Mouse (Mus musculus) activated CD4-positive, CD25-positive, alpha-beta regulatory T cell, adult 4 months (primary cell): ENCODE data around the gene Eml3. TPM values are rescaled to one million over a fixed set of nuclear protein-coding genes. Genes with fewer than 3 reads are reported as not detected.

Experiments used
- ATAC-seq: one replicate; pipeline ENCODE4 v1.8.0; 2017
- polyA plus RNA-seq, 2 experiments: library from polyadenylated mRNA; unstranded; fragments of 100-300 nt; shearing (Covaris generic); gene quantifications; one replicate each; pipeline ENCODE4 v1.2.1; 2017

Eml3 gene
- polyA plus RNA-seq, 2 experiments from 2014 or later = 20.4 to 25.1 TPM

DNA sequence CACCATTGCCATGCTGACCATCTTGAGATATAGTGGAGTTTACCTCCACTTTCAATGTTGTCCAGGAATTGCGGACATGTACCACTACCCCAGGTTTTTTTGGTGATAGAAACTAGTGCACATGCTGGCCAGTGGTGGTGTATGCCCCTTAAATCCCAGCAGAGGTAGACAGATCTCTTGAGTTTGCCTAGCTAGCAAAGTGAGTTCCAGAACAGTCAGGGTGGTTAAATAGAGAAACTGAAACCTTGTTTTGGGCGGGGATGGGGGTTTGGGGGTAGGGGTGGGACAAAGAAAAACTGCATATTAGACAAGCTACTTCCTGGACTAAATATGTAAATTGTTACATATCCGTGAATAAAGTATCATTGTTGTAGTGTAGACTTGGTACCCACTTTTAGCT is 10.4 kb upstream of the Eml3 start:
- ATAC-seq = peak; percentile 31

- ATAC-seq = no peak
These were observed 9.7 kb upstream of the Eml3 start for GRCm38 (mm10) chr19:8919684-8920072.

- ATAC-seq = peak; percentile 61
These were observed 9.1 kb upstream of the Eml3 start, which contains the start of gene B3gat3 for GRCm38 (mm10) chr19:8920073-8920736. TSS of gene B3gat3 (plus strand) at chr19:8920374.

DNA sequence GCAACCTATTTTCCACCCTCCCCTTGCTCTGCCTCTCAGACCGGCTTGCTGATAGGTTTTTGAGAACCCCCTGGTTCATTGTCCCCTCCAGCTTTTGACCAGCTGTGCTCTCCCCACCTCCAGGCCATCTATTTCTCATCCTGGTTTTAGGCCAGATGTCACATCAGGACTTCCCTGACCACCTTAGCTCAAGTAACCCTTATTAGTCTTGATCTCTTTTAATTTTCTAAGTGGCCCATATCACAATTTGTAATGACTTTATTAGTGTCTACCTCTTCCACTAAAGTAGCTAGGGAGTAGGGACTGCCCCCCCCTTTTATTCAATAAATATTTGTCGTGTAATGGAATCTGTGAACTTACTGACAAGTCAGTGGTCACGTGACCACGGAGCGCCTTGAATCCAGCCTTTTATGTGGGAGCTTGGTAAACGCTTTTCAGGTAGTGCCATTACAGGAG is 8.5 kb upstream of the Eml3 start:
- peak; percentile 19 for ATAC-seq

DNA sequence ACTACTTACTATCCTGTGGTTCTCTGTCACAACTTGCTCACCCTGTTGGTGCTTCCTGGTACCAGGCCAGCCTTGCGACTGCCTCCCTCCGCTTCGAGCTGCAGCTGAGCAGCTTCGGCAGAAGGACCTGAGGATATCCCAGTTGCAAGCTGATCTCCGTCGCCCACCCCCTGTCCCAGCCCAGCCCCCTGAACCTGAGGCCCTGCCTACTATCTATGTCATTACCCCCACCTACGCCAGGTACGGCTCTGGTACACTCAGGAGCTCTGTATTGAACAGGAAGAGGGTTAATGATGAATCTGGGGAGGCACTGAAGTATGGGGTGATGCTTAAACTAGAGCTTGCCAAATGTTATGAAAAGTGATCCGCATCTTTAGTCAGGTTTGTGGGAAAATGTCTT is 7.6 kb upstream of the Eml3 start:
- no peak for ATAC-seq

GRCm38 (mm10) chr19:8926766-8927165 is 2.6 kb upstream of the Eml3 start:
- ATAC-seq = peak; percentile 30

DNA sequence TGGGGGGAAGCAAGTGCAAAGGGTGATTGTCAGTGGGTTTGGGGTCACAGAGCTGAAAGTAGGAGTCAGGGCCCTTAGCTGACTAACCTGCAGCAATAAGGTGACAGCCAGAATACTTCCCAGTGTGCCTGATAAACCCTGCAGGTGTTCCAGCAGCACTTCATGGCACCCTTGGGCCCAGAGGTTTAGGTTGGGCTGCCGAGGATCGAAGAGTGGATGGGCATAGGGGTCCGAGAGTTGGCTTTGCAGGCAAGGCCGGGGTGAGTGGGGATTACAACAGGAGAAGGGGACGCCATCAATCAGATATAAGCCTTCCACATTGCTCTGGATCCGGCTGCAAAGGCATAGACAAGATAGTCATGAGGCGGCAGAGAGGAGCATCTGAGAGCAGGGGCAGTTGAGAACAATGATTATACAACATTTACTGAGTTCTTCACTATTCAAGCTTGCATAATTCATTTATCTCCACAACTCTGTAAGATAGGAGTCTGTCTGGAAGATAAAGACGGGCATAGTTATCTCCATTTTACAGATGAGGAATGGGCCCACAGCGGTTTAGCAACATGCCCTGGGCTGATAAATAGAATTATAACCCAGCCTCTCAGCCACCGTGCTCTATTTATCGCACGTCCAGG is 1.3 kb upstream of the Eml3 start:
- ATAC-seq = no peak

GRCm38 (mm10) chr19:8928689-8929223 is 596 bp upstream of the Eml3 start:
- ATAC-seq = no peak

GRCm38 (mm10) chr19:8930117-8930516 is 765 bp downstream of the Eml3 start:
- ATAC-seq = no peak

- no peak for ATAC-seq
These were observed 1.4 kb downstream of the Eml3 start for GRCm38 (mm10) chr19:8930771-8931170.

- no peak for ATAC-seq
These were observed 7.4 kb downstream of the Eml3 start for GRCm38 (mm10) chr19:8936736-8937135.

DNA sequence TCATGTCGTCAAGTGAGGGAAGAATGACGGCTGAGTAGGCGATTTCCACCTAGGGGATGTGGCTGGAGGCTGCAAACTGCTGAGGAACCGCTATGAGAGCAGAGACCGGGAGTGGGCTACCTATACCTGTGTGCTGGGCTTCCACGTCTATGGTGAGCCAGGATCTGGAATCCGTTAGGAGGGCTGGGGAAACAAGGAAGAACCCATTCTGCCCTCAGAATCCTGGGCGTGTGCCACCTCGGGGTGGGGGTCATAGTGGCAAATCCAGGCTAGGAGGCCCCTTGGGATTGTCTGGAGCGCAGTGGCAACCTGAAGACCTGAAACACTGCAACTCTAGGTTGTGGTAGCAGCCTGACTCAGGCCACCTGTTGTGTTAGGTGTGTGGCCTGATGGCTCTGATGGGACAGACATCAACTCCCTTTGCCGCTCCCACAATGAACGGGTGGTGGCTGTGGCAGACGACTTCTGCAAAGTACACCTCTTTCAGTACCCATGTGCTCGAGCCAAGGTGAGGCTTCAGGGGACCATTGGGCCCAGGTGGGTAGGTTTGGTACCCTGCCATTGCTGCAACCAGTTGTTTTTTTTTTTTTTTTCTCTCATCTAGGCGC is 11.3 kb downstream of the Eml3 start:
- no peak for ATAC-seq

GRCm38 (mm10) chr19:8941136-8941514 is 11.8 kb downstream of the Eml3 start:
- ATAC-seq = no peak

GRCm38 (mm10) chr19:8941515-8942217 is 12.3 kb downstream of the Eml3 start, which contains the start of gene Mta2:
TSS of gene Mta2 (plus strand) at chr19:8941875.
- peak; percentile 93 for ATAC-seq

DNA sequence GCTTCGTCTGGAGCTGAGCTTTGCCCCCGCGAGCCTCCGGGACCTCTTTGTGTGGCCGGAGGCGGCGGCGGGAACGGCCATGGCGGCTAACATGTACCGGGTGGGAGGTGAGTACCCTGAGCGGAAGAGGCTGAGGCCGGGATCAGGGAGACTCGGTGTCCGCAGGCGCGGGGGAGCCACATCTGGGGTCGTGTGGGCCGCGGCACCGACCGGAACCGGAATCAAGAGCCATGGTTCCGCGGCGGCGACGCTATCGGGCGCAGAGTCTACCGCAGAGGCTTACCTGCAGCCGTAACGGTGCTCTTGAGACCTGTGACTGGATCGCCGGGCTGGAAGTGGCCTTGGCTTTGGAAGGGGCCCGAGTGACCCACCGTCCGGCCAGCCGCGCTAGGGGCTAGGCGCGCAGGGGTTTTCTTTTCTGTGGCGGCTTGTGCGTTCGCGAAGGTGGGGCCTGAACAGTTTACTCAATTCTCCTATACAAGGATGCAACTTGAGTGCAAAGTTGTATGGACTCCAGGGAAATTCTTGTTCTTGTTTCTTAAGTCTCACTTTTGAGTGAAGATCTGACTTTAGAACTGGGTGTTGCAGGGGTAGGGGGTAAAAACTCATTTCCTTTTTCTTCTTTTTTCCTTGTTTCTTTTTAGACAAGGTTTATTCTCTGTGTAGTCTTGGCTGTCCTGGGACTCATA is 13.1 kb downstream of the Eml3 start:
- peak; percentile 30 for ATAC-seq

- ATAC-seq = no peak
These were observed 13.7 kb downstream of the Eml3 start for GRCm38 (mm10) chr19:8943047-8943446.

- no peak for ATAC-seq
These were observed 14.7 kb downstream of the Eml3 start for GRCm38 (mm10) chr19:8944062-8944461.

GRCm38 (mm10) chr19:8944750-8945149 is 15.4 kb downstream of the Eml3 start:
- no peak for ATAC-seq

DNA sequence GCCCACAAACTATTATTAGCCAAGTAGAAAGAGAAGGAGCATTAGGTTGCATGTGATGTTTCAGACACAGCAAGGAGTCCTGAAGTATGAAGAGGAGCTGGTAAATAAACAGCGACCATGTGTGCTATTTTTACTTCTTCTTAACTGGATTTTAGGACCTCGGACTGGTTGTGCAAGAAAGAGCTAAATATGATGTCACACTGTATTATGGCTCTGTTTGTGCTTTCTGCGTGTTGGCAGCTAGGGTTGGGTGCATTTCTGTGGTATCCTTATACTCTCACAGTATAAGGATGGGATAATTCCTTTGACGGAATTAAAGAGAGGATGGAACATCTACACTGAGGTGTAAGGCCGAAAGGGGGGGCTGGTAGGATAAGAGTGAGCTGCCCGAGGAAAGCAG is 15.9 kb downstream of the Eml3 start:
- ATAC-seq = no peak

DNA sequence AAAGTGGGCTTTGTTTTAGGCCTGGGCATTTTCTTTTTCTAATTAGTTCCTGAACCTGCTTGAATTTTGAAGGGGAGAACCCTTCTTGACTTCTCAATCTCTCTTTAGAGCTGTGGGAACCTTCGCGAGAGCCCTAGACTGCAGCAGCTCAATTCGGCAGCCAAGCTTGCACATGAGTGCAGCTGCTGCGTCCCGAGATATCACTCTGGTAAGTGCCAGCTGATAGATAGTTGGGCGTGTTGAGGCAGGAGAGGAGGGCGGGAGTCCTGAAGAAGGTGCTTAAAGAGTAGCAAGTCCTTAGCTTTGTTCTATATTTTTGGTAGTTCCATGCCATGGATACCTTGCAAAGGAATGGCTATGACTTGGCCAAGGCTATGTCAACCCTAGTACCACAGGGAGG is 17.6 kb downstream of the Eml3 start:
- no peak for ATAC-seq

DNA sequence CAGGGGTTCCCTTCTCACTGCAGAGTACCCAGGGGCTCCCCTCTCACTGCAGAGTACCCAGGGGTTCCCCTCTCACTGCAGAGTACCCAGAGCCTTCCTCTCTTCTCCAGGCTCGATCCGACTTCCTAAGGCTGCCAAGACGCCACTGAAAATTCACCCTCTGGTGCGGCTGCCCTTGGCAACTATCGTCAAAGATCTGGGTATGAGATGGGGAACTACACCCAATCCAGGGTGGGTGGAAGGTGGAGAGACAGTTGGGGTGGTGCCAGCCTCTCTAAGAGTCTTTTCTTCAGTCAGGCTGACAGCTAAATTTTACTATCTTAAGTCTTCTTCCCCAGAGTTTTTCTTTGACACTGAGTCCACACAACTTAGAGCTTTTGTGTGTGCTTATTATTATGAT is 20.8 kb downstream of the Eml3 start:
- ATAC-seq = no peak

- ATAC-seq = no peak
These were observed 22.9 kb downstream of the Eml3 start for GRCm38 (mm10) chr19:8952241-8952640.
